Mouse (Mus musculus) embryo, embryonic 10 days (tissue): ENCODE data around the gene Zfp987.
"Not testable (repeated sequence)": the region's sequence is repeated elsewhere in the genome, so short reads cannot be mapped to it uniquely, and the experiment has no call there.

Experiments used
- DNase-seq: peaks from one replicate; pipeline ENCODE4 v3.0.0-alpha.2; 2015; ENCODE audit warnings: low spot score

Gene Zfp987

GRCm38 (mm10) chr4:146096998-146097397 is at the start of gene Zfp987:
Gene Zfp987, plus strand, starts transcription at chr4:146097298.
- not testable (repeated sequence) for DNase-seq

- not testable (repeated sequence) for DNase-seq
Observed at GRCm38 (mm10) chr4:146052536-146052935, 44.6 kb upstream of the Zfp987 start.

GRCm38 (mm10) chr4:146053445-146053844 is 43.7 kb upstream of the Zfp987 start:
- not testable (repeated sequence) for DNase-seq

GRCm38 (mm10) chr4:146055335-146055734 is 41.8 kb upstream of the Zfp987 start:
- no peak for DNase-seq

GRCm38 (mm10) chr4:146058646-146059045 is 38.5 kb upstream of the Zfp987 start:
- DNase-seq, result not testable (repeated sequence)

GRCm38 (mm10) chr4:146059078-146059477 is 38.0 kb upstream of the Zfp987 start:
- not testable (repeated sequence) for DNase-seq

GRCm38 (mm10) chr4:146059974-146060693 is 37.0 kb upstream of the Zfp987 start:
- DNase-seq, result not testable (repeated sequence)

- DNase-seq, result not testable (repeated sequence)
Observed at GRCm38 (mm10) chr4:146061082-146061481, 36.0 kb upstream of the Zfp987 start.

GRCm38 (mm10) chr4:146062021-146062420 is 35.1 kb upstream of the Zfp987 start:
- DNase-seq, result not testable (repeated sequence)

GRCm38 (mm10) chr4:146063001-146063400 is 34.1 kb upstream of the Zfp987 start:
- DNase-seq, result not testable (repeated sequence)

GRCm38 (mm10) chr4:146063621-146064020 is 33.5 kb upstream of the Zfp987 start:
- DNase-seq, result not testable (repeated sequence)

GRCm38 (mm10) chr4:146064807-146065206 is 32.3 kb upstream of the Zfp987 start:
- not testable (repeated sequence) for DNase-seq

- DNase-seq, result peak; percentile 11
Observed at GRCm38 (mm10) chr4:146066932-146067580, 30.0 kb upstream of the Zfp987 start.

GRCm38 (mm10) chr4:146067594-146067993 is 29.5 kb upstream of the Zfp987 start:
- DNase-seq, result peak; percentile 13

GRCm38 (mm10) chr4:146073264-146073663 is 23.8 kb upstream of the Zfp987 start:
- DNase-seq, result not testable (repeated sequence)

- not testable (repeated sequence) for DNase-seq
Observed at GRCm38 (mm10) chr4:146101448-146101847, 4.3 kb downstream of the Zfp987 start.

GRCm38 (mm10) chr4:146156524-146156923 is 59.4 kb downstream of the Zfp987 start, which contains the start of gene Zfp600:
Gene Zfp600, plus strand, starts transcription at chr4:146156824.
- not testable (repeated sequence) for DNase-seq

GRCm38 (mm10) chr4:146162893-146163292 is 65.8 kb downstream of the Zfp987 start:
- not testable (repeated sequence) for DNase-seq

GRCm38 (mm10) chr4:146167202-146167832 is 70.2 kb downstream of the Zfp987 start:
- DNase-seq, result not testable (repeated sequence)

GRCm38 (mm10) chr4:146167879-146168532 is 70.9 kb downstream of the Zfp987 start:
- not testable (repeated sequence) for DNase-seq

GRCm38 (mm10) chr4:146168730-146169215 is 71.7 kb downstream of the Zfp987 start:
- DNase-seq, result not testable (repeated sequence)
